Mouse (Mus musculus) MEL (cell line): ENCODE measurements around the gene Nf2. TPM values are rescaled to one million over a fixed set of nuclear protein-coding genes. Genes with fewer than 3 reads are reported as not detected.

Experiments used
- DNase-seq: peaks from one replicate; pipeline ENCODE4 v3.0.0; 2011; ENCODE audit warnings: low read depth, low spot score
- H3K27ac ChIP-seq: 2 replicates; pipeline ENCODE4 v1.5.1; 2012; ENCODE audit warnings: low read depth, mild to moderate bottlenecking, control low read depth, low read length, moderate library complexity; ENCODE audit not compliant: control insufficient read depth
- H3K27me3 ChIP-seq, 2 experiments: fragments of 150-350 bp in 1 of 2; sonication (generic) in 1 of 2; 2 replicates each; pipeline ENCODE4 v1.6.1; 2012; ENCODE audit warnings: low read length in 2 of 2, mild to moderate bottlenecking in 2 of 2, improper control_type of control experiment in 1 of 2, moderate library complexity in 1 of 2; ENCODE audit not compliant: insufficient read depth in 2 of 2, control insufficient read depth in 1 of 2
- H3K36me3 ChIP-seq, 2 experiments: 2 replicates each; pipeline ENCODE4 v1.6.1; 2012 to 2014; ENCODE audit warnings: low read length in 2 of 2, improper control_type of control experiment in 1 of 2, inconsistent platforms in 1 of 2, mild to moderate bottlenecking in 1 of 2; ENCODE audit not compliant: insufficient read depth in 2 of 2, control insufficient read depth in 1 of 2
- H3K4me1 ChIP-seq, 2 experiments: fragments of 150-350 bp in 1 of 2; sonication (generic) in 1 of 2; 2 replicates each; pipeline ENCODE4 v1.6.1; 2012; ENCODE audit warnings: low read length in 2 of 2, improper control_type of control experiment in 1 of 2, mild to moderate bottlenecking in 1 of 2; ENCODE audit not compliant: insufficient read depth in 2 of 2, control insufficient read depth in 1 of 2
- H3K4me3 ChIP-seq, 2 experiments: fragments of 150-350 bp in 1 of 2; sonication (generic) in 1 of 2; 2 replicates each; pipeline ENCODE4 v1.5.1; 2012; ENCODE audit warnings: low read depth in 2 of 2, low read length in 2 of 2, mild to moderate bottlenecking in 2 of 2, moderate library complexity in 2 of 2, control low read depth in 1 of 2, improper control_type of control experiment in 1 of 2; ENCODE audit not compliant: control insufficient read depth in 1 of 2, insufficient read depth in 1 of 2
- H3K79me2 ChIP-seq: 2 replicates; pipeline ENCODE4 v1.6.1; 2012; ENCODE audit warnings: mild to moderate bottlenecking, low read length, moderate library complexity; ENCODE audit not compliant: control insufficient read depth, poor library complexity, insufficient read depth
- H3K9ac ChIP-seq: 2 replicates; pipeline ENCODE4 v1.6.1; 2012; ENCODE audit warnings: low read depth, mild to moderate bottlenecking, control low read depth, low read length, moderate library complexity; ENCODE audit not compliant: control insufficient read depth, poor library complexity, severe bottlenecking
- H3K9me3 ChIP-seq: fragments of 150-350 bp; sonication (generic); replicated peaks from 2 replicates; pipeline ENCODE4 v1.6.1; 2012; ENCODE audit warnings: mild to moderate bottlenecking, low read length, improper control_type of control experiment, moderate library complexity; ENCODE audit not compliant: insufficient read depth
- CHD1 ChIP-seq: IDR thresholded peaks from 2 replicates; pipeline ENCODE4 v1.6.1; 2012; ENCODE audit warnings: low read depth, mild to moderate bottlenecking, inconsistent platforms, low read length, improper control_type of control experiment
- CHD2 ChIP-seq: IDR thresholded peaks from 2 replicates; pipeline ENCODE4 v1.6.1; 2011; ENCODE audit warnings: low read length, improper control_type of control experiment
- E2F4 ChIP-seq: IDR thresholded peaks from 2 replicates; pipeline ENCODE4 v1.6.1; 2011; ENCODE audit warnings: low read depth, low read length, improper control_type of control experiment, borderline replicate concordance
- ELF1 ChIP-seq: IDR thresholded peaks from 2 replicates; pipeline ENCODE4 v1.6.1; 2014; ENCODE audit warnings: low read depth, mild to moderate bottlenecking, inconsistent platforms, low read length, improper control_type of control experiment, moderate library complexity
- GABPA ChIP-seq: IDR thresholded peaks from 2 replicates; pipeline ENCODE4 v1.6.1; 2012; ENCODE audit warnings: low read depth, mild to moderate bottlenecking, inconsistent platforms, low read length, improper control_type of control experiment, moderate library complexity
- GATA1 ChIP-seq: IDR thresholded peaks from 2 replicates; pipeline ENCODE4 v1.6.1; 2011; ENCODE audit warnings: low read depth, low read length, improper control_type of control experiment
- HCFC1 ChIP-seq: IDR thresholded peaks from 2 replicates; pipeline ENCODE4 v1.6.1; 2012; ENCODE audit warnings: low read depth, mild to moderate bottlenecking, inconsistent platforms, low read length, improper control_type of control experiment, moderate library complexity
- KAT2A ChIP-seq: conservative IDR thresholded peaks from 2 replicates; pipeline ENCODE4 v1.6.1; 2012; ENCODE audit warnings: low read depth, low read length, improper control_type of control experiment, inconsistent platforms
- MAZ ChIP-seq: IDR thresholded peaks from 2 replicates; pipeline ENCODE4 v1.6.1; 2012; ENCODE audit warnings: low read depth, mild to moderate bottlenecking, inconsistent platforms, low read length, improper control_type of control experiment
- MYB ChIP-seq: IDR thresholded peaks from 2 replicates; pipeline ENCODE4 v1.6.1; 2011; ENCODE audit warnings: mild to moderate bottlenecking, low read depth, low read length, improper control_type of control experiment
- MYC ChIP-seq: IDR thresholded peaks from 2 replicates; pipeline ENCODE4 v1.6.1; 2011; ENCODE audit warnings: low read depth, mild to moderate bottlenecking, low read length, improper control_type of control experiment, moderate library complexity
- NELFE ChIP-seq: IDR thresholded peaks from 2 replicates; pipeline ENCODE4 v1.6.1; 2011; ENCODE audit warnings: low read depth, low read length, improper control_type of control experiment
- POLR2A ChIP-seq, 2 experiments: IDR thresholded peaks; 2 replicates each; pipeline ENCODE4 v1.6.1; 2011 to 2012; ENCODE audit warnings: low read length in 2 of 2, mild to moderate bottlenecking in 2 of 2, control low read depth in 1 of 2, improper control_type of control experiment in 1 of 2, low read depth in 1 of 2, moderate library complexity in 1 of 2; ENCODE audit not compliant: control insufficient read depth in 1 of 2, insufficient read depth in 1 of 2, poor library complexity in 1 of 2
- POLR2AphosphoS2 ChIP-seq: IDR thresholded peaks from 2 replicates; pipeline ENCODE4 v1.6.1; 2011; ENCODE audit warnings: low read length, improper control_type of control experiment
- POLR2AphosphoS5 ChIP-seq: IDR thresholded peaks from 2 replicates; pipeline ENCODE4 v1.6.1; 2012; ENCODE audit warnings: low read depth, borderline replicate concordance, mild to moderate bottlenecking, inconsistent platforms, low read length, moderate library complexity, mixed read lengths
- RAD21 ChIP-seq: IDR thresholded peaks from 2 replicates; pipeline ENCODE4 v1.6.1; 2011; ENCODE audit warnings: mild to moderate bottlenecking, low read depth, low read length, improper control_type of control experiment
- RCOR1 ChIP-seq: IDR thresholded peaks from 2 replicates; pipeline ENCODE4 v1.6.1; 2012; ENCODE audit warnings: low read depth, mild to moderate bottlenecking, inconsistent platforms, low read length, improper control_type of control experiment
- TAL1 ChIP-seq: IDR thresholded peaks from 2 replicates; pipeline ENCODE4 v1.6.1; 2012; ENCODE audit warnings: mild to moderate bottlenecking, inconsistent platforms, low read length, moderate library complexity, mixed read lengths
- TBP ChIP-seq: IDR thresholded peaks from 2 replicates; pipeline ENCODE4 v1.8.0; 2011; ENCODE audit warnings: low read depth, low read length, improper control_type of control experiment
- UBTF ChIP-seq: IDR thresholded peaks from 2 replicates; pipeline ENCODE4 v1.6.1; 2012; ENCODE audit warnings: low read depth, mild to moderate bottlenecking, inconsistent platforms, low read length, improper control_type of control experiment, moderate library complexity, borderline replicate concordance; ENCODE audit not compliant: insufficient read depth
- USF1 ChIP-seq: IDR thresholded peaks from 2 replicates; pipeline ENCODE4 v1.6.1; 2014; ENCODE audit warnings: low read depth, mild to moderate bottlenecking, inconsistent platforms, low read length, improper control_type of control experiment, moderate library complexity
- ZC3H11A ChIP-seq: IDR thresholded peaks from 2 replicates; pipeline ENCODE4 v1.6.1; 2012; ENCODE audit warnings: low read depth, mild to moderate bottlenecking, inconsistent platforms, low read length, improper control_type of control experiment
- polyA plus RNA-seq, 2 experiments: library from polyadenylated mRNA; stranded (reverse) in 1 of 2; unstranded in 1 of 2; fragments of >175 nt in 1 of 2; fragments of >200 nt in 1 of 2; gene quantifications; 2 replicates each; pipeline versions ENCODE4 v1.2.1 to v1.2.4; 2012; ENCODE audit warnings: low replicate concordance in 2 of 2, low read depth in 1 of 2; ENCODE audit not compliant: insufficient read length in 2 of 2, insufficient read depth in 1 of 2, missing spikeins in 1 of 2
- total RNA-seq: library from RNA; depleted of rRNA; stranded (reverse); fragments of 300-350 nt; gene quantifications from 2 replicates; pipeline ENCODE4 v1.2.3, GENCODE M21; 2012

The Nf2 gene
- total and polyA plus RNA-seq, 3 experiments: 73.6 to 246 (median 95.6) TPM

DNA sequence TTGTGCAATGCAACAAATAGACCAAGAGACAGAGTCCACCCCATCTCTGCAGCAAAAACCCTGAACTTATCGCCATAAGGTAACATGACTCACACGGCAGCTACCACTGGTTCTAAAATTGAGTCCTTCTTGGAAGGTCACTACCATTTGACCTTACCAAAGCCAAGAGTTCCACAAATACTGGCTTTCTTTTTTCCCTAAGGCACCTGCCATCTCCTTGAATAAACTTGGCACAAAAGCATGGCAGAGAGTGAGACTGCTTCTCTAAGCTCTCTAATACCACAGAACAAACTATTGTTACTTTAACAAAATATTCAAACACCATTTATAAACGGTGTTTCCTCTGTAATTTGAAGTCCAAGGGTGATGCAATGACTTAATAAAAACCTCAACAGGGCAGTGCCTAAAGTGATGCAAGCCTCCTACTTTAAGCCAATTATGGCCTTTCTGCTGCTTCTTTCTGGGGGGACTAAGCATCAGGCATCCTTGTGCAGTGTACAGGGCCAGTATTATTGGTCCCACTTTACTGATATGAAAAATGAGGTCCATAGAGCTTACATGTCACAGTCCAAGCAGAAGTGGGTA is 8.3 kb downstream of the Nf2 start:
- Histone ChIP-seq H3K9ac (no peak overlapping the region), H3K36me3 (peaks cover 0 to 7% of the 10 kb centered on the region in 2 experiments; a peak in 2 of 4 replicates), H3K27me3 (no peaks in the 10 kb centered on the region), H3K9me3 (no peaks in the 10 kb centered on the region), H3K79me2 (peaks cover 47% of the 10 kb centered on the region), H3K4me3 (no peak overlapping the region), H3K27ac (no peak overlapping the region), H3K4me1 (peaks cover 0 to 3% of the 10 kb centered on the region in 2 experiments; a peak in 2 of 4 replicates)
- no peak for TF ChIP-seq KAT2A
- TF ChIP-seq MAZ: no peak
- TF ChIP-seq NELFE: no peak
- no peak for TF ChIP-seq TBP
- DNase-seq: no peak

DNA sequence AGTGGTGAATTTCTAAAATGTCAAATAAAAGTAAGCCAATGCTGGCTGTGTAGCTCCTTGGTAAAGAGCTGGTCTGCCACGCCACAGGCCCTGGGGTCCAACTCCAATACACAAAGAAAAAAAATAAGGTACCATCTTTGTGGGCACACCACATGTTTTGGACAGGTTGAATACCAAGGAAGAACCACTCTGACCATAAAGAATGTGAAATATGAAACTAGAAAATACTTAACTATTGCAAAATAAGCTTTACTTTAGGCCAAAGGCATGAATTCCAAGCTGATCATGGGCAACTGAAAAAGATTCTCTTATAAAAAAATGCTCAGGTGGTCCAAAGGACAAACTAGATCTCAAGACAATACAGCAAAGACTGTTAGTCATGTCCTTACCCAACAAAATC is 11.1 kb downstream of the Nf2 start:
- Histone ChIP-seq H3K79me2 (peaks cover 58% of the 10 kb centered on the region), H3K27ac (no peak overlapping the region), H3K36me3 (peaks cover 0 to 8% of the 10 kb centered on the region in 2 experiments; a peak in 2 of 4 replicates), H3K9ac (no peak overlapping the region), H3K4me3 (no peak overlapping the region), H3K4me1 (peaks cover 2 to 3% of the 10 kb centered on the region in 2 experiments; a peak in 2 of 4 replicates), H3K27me3 (no peaks in the 10 kb centered on the region), H3K9me3 (no peaks in the 10 kb centered on the region)
- DNase-seq: no peak
- TF ChIP-seq GATA1 (no peak), MYC (no peak), HCFC1 (no peak), TAL1 (no peak), POLR2A (IDR thresholded peaks at IDR 0.05; ENCODE audit: control insufficient read depth in 1 of 2, insufficient read depth in 1 of 2, low read depth in 1 of 2, low read length in 2 of 2, poor library complexity in 1 of 2) (no peak), POLR2AphosphoS5 (no peak), CHD1 (no peak), USF1 (no peak), CHD2 (no peak), GABPA (no peak), RAD21 (no peak), UBTF (no peak), ELF1 (no peak), E2F4 (no peak), MYB (no peak), ZC3H11A (no peak), KAT2A (no peak), POLR2AphosphoS2 (no peak), RCOR1 (no peak)
